Mouse (Mus musculus) liver, embryonic 14.5 days (tissue): ENCODE results near the gene Tacr1.

Experiments used
- CTCF ChIP-seq: IDR thresholded peaks from 2 replicates; pipeline ENCODE4 v1.5.1; 2016; ENCODE audit warnings: antibody characterized with exemption, low read depth, control low read depth
- EP300 ChIP-seq: IDR thresholded peaks from 2 replicates; pipeline ENCODE4 v1.6.1; 2016; ENCODE audit warnings: antibody characterized with exemption, low read depth

DNA sequence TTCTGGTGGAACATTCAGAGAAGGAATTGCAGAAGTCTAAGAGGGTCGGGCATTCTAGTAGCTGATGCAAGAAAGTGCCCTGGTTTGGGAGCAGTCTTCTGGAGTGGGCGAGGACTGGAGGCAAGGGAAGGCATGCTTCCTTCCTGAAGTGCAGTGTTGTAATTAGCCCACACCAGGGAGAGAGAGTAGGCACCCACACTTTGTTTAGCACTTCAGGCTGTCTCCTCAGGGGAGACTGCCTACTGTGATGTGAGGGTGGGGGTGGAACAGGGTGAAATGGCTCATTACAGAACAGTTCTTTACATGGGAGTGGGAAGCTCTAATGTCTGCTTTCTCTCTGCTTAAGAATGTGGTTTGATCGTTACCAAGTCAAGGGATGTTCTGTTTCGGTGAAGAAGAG is 35.0 kb downstream of the Tacr1 start:
- TF ChIP-seq CTCF (no peak), EP300 (no peak)
